Mouse (Mus musculus) left cerebral cortex, postnatal 25 days (tissue): ENCODE data around the gene Ap1m2. TPM values are rescaled to one million over a fixed set of nuclear protein-coding genes. Genes with fewer than 3 reads are reported as not detected.
"Not testable (repeated sequence)": the region's sequence is repeated elsewhere in the genome, so short reads cannot be mapped to it uniquely, and the experiment has no call there.

Experiments used
- DNase-seq, 2 experiments: peaks; one replicate each; pipeline ENCODE4 v3.0.0; 2022; ENCODE audit warnings: low spot score in 2 of 2, mixed read lengths in 1 of 2
- intact Hi-C: fragments of 180-260 bp; cut with DNase I; formaldehyde crosslinking; loops from one replicate; pipeline ENCODE4 v1.15.1; 2025
- total RNA-seq, 2 experiments: library from RNA; stranded (reverse); gene quantifications; 2 replicates each; pipeline ENCODE4 v1.2.3; 2021

Ap1m2 gene
- total RNA-seq, 2 experiments from 2014 or later = 0.89 to 1.3 TPM

DNA sequence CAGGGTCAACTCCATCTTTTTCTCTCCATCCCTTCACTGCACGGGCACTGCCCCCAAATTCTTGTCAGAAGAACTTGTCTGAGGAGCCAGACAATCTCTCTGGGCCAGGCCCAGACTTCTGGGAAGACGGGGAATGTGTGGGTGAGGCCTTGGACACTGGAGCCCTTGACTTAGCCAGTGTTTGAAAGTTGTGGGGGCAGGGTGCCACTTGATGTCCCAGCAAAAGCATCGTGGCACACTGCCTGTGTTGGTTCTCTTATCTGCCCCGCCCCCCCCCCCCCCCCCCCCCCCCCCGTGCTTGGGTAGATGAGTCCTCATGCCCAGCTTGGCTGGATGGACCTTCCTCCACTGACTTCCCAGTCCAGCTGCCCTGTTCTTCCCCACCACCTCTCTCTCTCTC lies 16.9 kb upstream of the Ap1m2 start:
- intact Hi-C loops = no loop called here
- DNase-seq = no peak

DNA sequence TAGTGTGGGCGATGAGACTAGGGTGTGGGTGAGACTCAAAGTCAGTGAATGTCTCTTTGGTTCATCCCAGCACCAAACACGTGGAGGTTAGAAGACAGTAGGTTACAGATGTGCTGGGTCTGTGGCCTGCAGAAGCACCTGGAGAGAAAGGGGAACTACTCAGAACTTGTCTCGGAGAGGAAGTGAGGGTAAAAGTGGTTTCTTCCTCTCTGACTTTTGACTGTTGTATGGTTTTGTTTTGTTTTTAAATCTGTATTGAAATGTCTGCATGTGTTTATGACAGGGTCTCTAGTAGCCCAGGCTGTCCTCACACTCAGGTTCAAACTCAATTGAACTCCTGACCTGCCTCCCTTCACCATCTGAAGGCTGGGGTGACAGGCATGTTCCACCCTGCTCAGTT lies 15.9 kb upstream of the Ap1m2 start:
- DNase-seq = no peak
- intact Hi-C loops = no loop called here

DNA sequence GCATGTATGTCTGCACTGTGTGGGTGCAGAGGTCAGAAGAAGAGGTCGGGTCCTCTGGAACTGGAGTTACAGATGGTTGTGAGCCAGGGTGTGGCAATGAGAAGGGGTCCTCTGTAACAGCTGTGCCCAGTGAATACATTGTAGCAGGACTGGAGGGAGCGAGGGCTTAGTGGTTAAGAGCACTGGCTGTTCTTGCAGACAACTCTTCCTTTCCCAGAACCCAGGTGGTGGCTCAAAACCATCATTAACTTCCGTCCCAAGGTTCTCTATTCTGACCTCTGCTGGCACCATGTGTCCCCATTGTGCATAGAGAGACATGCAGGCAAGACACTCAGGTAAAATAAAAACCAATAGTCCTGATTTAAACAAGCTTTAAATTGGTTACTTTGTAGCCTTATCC lies 15.4 kb upstream of the Ap1m2 start:
- intact Hi-C loops = no loop called here
- DNase-seq = no peak

DNA sequence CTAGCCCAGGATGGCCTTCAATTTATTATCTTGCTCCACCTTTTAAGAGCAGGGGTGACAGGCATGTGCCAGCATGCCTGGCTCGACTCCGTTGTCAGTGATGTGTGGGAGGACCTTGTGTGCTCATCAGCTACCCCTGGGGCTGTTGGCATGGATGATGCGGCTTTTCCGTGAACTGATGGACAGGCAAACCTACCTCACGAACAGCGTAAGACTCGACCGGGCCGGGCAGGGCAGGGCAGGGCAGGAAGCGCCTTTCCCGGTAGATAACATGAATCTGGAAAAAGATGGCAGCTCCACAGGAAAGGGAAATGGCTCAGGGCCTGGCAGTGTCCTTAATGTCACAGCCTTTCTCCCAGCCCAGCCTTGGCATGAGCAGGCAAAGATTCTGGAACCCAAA lies 12.1 kb upstream of the Ap1m2 start:
- intact Hi-C loops = no loop called here
- no peak for DNase-seq

DNA sequence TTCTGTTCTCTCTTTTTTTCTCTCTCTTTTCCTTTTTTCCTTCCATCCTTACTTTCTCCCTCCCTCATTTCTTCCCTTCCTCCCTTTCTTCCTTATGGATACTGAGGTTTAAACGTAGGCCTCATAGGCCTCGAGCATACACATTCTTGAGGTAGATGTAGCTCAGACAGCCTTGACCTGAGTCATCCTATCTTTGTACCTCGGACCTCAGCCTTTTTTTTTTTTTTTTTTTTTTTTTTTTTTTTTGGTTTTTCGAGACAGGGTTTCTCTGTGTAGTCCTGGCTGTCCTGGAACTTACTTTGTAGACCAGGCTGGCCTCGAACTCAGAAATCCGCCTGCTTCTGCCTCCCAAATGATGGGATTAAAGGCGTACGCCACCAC lies 10.8 kb upstream of the Ap1m2 start:
- intact Hi-C loops = not testable (repeated sequence)

DNA sequence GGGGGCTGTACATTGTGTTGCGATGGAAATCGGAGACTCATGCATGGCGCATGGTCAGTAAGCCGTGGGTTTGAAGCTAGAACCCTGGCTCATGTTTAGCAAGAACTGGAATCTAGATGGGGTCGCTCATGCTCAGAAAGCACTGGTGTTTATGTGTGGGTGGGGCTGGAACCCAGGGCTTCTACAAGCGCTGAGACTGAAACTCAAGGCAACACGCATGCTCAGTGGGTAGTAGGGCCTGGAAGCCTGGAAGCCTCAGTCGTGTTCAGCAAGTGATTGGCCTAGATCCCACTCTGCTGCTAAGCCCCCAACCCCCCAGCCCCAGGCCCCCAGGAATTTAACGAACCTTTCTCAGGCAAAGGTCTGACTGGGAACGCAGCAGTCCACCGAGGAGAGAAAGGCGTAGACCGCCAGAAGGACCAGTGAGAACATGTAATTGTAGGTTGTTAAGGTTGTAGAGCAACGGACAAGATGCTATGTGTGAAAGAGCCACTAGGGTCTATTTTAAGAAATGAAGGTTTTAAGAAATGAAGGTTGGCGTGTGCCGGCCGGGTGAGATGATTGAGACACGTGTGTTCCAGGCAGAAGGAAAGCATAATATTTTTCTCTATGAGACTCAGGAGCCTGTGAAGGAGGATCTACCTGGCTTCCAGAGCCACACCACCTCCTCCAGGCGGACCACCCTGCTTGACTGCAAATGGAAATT lies 10.2 kb upstream of the Ap1m2 start:
- intact Hi-C loops = no loop called here
- DNase-seq = peak; percentile 24 to 48

More for the DNA sequence above, 10.8 kb upstream of the Ap1m2 start:
- not testable (repeated sequence) for DNase-seq

DNA sequence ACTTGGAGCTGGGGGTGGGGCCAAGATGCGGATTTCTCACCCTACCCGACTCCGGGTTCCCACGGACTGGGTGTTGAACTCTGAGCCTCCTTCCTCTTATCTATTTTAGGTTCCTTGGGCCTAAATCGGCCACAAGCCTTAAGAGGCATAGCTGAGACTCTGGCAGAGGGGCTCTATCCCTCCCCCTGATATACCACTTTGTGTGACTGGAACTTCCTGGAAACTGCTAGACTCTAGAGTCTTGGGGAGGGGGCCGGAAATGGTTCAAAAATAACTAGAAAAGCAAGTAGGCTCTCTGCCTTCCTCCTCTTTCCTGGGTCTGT lies 9.3 kb upstream of the Ap1m2 start:
- DNase-seq = peak in 1 of 2 experiments; percentile 35
- intact Hi-C loops = no loop called here

DNA sequence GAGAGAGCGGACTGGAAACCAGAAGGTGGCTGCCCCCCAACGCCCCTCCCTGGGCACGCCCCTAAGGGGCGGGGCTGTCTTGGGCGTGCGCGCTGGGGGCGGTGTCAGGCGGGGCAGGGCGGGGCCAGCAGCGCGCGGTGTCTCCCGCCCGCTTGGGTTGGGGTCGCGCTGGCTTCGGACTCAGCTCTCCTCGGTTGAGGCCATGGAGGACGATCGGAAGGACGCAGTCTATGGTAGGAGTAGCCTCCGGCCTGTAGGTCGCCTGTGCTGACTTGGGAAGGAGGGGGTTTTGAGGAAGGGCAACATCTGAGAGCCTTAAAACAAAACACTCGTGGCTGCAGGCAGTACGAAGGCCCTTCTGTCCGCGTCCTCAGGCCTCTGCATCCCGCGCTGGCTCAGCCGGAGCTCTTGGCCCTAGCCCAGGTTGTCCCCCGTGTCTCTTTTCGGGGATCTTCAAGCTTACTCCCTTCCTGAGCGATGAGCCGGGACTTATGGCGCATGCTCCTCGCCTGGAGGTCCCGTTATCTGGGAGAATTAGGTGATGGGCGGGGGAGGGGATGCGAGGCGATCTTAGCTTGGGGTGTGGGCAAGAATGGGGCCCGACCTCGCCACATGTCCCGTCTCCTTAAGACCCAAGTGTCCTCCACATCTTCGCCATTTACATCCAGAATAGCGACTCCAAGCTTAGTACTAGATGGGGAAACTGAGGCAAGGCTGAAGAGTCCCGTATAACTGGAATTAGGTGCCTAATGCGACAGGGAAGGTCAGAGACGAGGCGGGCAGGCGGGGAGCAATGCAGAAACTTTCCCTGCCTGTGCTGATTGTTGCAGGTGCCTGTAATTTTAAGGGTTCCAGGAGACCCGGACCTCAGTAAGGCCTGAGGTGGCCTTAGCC lies 8.7 kb upstream of the Ap1m2 start, which contains the start of gene Slc44a2:
Gene Slc44a2 (plus strand): TSS at position 80 of the 894 bp plus-strand sequence.
- intact Hi-C loops = no loop called here
- DNase-seq = peak; percentile 74 to 80

DNA sequence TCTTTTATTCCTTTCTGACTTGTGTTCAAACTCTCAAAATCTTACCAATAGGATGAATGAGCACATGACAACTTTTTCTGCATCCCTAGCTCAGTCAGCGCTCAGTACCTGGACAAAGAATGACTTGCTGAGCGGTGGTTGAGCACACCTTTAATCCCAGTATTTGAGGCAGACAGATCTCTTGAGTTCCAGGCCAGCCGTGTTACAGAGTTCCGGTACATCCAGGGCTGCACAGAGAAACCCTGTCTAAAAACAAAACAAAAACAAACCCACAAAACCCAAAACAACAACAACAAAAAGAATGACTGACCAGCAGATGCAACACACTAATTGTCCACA lies 8.1 kb upstream of the Ap1m2 start:
- intact Hi-C loops = no loop called here
- DNase-seq = no peak

DNA sequence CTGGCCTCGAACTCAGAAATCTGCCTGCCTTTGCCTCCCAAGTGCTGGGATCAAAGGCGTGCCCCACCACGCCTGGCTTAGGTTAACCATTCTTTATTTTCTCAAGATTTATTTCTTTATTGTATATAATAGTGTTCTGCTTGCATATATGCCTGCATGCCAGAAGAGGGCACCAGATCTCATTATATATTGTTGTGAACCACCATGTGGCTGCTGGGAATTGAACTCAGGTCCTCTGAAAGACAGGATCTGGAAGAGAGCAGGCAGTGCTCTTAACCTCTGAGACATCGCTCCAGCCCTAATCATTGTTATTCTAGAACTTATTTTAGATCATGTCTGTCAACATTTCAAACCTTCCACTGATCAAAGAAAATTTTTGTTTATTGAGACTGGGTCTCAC lies 7.4 kb upstream of the Ap1m2 start:
- intact Hi-C loops = no loop called here
- no peak for DNase-seq

DNA sequence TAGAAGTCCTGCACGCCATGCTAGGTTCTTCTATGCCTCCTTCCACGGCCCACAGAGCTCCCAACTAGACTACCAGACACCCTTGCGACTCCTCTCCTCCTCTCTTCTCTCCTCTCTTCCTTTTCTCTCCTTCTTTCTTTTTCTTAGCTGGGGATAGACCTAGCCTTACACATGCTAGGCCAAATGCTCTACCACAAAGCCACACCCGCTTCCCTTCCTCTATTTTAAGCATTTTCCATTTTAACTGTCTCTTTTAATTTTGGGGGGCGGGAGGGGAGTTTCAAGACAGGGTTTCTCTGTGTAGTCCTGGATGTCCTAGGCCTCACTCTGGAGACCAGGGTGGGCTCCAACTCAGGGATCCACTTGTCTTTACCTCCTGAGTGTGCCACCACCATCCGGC lies 6.7 kb upstream of the Ap1m2 start:
- intact Hi-C loops = loop anchor here (1.0 kb wide), 1 partner anchor 39 kb away; no protein-coding TSS in a partner anchor

DNA sequence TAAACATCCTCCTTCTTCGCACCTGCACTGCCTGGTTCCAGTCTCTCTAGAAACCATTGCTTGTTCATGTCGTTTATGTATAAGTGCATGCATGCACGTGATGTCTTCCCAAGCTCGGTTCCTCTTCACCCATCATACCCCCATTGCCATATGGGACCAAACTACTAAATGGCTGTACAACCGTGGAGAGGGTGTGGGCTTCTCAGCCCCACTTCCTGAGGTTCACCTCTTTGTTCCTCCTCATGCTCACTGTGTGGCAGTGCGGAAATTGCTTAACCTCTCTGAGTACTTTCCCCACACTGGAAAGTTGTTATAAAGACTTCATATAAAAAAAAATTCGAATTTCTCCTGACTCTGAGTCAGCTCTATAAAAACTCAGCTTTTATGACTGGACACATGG lies 4.6 kb upstream of the Ap1m2 start:
- DNase-seq = no peak
- intact Hi-C loops = no loop called here

More for the DNA sequence above, 6.7 kb upstream of the Ap1m2 start:
- no peak for DNase-seq

DNA sequence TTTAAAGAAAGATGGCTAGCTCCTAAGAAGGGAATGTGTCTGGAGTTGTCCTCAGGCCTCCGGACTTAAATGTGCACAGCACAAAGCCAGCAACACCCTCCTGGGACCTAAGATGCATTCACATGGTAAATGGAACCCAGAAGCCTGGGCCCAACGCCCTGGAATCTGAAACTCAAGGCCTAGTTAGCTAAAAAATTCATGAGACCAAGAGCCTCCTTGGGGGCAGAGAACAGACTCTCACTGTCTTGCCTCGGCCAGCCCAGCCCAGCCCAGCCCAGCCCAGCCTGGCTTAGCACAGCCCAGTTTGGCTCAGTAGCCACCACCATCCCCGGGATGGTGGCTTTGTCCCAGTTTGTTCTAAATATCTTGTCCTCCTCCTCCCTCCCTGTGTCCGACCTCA lies 3.3 kb upstream of the Ap1m2 start:
- intact Hi-C loops = no loop called here
- DNase-seq = no peak

DNA sequence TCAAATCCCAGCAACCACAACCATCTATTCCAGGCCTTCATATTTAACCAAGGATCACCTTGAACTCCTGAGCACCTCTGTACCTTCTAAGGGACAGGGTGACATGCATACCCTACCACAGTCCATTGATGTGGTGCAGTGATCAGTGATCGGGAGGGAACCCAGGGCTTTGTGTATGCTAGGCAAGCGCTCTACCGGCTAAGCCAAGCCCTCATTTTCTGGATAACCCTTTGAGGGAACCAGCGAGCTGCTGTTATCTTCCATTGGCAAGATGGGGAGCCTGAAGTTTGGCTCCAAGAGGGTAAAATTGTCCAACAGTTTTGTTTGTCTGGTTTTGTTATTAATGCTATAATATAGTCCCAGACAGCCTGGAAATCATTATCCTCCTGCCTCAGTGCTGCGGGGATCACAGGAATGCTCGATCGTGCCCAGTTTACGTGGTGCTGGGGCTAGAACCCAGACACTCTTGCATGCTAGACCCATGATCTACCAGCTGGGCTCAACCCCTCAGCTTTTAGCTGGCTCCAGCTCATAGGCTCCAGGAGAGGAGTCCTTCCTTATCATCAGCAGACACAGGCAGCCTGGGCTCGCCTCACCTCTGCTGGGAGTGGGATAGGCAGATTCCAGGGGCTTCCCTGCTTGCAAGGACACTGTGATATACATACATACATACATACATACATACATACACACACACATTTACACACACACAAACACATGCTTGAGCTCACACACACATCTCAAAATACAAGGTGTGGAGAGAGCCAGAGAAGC lies 2.4 kb upstream of the Ap1m2 start:
- intact Hi-C loops = no loop called here
- no peak for DNase-seq

DNA sequence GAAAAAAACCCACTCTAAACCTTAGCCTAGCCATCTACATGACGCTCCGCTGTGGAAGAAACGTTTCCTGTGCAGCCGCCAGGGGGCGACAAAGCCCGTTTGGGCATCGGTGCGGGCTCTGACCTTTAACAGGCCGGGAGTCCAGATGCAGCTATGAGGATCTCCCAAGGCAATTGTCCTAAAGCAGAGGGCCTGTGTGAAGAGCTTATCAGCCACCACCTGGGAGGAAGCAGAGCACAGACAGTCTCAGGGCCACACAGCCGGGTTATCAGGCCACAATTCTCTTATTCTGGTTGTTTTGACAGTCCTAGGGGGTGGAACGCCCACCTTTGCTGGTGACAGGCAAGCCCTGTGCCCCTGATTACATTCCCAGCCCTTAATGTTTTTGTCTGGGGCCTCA lies 1.3 kb upstream of the Ap1m2 start:
- intact Hi-C loops = loop anchor here (1.0 kb wide), 2 partner anchors 44 to 97 kb away; no protein-coding TSS in a partner anchor

DNA sequence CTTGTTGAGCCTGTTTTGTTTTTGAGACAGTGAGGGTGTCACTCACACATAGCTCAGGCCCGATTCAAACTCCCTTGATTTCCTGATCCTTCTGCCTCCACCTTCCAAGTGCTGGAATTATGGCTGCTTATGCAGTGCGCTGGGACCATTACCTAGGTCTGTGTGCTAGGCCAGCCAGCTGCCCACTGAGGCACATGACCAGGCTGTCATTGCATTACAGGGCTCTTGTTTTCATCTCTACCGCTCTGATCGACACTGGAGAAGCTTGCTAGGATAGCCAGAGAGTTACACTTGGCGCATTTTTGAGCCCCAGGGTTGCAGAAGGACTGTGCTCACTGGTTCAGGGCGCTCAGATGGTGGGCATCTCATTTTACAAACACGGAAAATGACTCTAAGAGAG lies 442 bp downstream of the Ap1m2 start:
- intact Hi-C loops = no loop called here

More for the DNA sequence above, 1.3 kb upstream of the Ap1m2 start:
- DNase-seq = peak; percentile 61 to 75

DNA sequence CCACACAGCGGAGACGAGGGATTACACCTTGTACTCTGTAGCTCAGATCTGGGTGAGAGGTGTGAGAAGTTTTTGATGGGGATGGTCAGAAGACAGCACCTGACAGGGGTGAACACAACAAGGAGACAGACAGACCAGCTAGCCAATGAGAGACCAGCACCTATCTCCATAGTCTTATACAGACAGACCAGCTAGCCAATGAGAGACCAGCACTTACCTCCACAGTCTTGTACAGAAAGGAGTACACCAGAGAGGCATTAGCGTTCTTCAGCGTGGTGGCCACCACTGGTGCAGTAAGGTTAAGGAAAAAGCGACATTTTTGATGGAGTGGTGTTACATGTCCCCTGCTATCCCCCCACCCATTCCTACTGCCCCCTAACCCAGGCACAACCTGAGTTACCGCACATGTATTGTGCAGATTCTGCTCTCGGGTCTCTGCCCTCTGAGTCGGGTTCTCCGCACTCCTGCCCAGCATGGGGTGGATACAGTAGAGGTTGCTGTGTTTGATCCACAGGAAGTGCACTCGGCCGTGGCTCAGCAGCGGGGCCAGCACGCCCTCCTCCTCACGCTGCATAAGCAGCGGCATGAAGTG lies 2.9 kb downstream of the Ap1m2 start:
- intact Hi-C loops = no loop called here
- DNase-seq = no peak

More for the DNA sequence above, 442 bp downstream of the Ap1m2 start:
- no peak for DNase-seq

DNA sequence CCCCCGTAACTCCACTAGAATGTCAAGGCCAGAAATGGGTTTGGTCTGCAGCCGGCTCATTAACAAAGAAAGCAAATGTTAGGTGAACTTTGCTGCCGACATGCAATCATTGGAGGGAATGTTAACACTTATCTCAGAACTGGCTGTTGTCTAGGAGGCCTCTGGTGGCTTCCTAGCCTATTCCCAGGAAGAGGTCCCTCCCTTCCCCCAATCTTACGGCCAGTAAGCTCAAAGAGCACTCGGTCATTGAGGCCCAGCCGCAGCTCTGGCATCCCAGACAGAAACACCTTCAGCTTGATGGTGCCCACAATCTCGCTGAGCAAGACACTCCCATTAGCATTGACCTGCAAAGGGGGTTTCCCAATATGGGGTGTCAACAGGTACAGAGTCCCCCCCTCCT lies 7.1 kb downstream of the Ap1m2 start:
- DNase-seq = no peak
- intact Hi-C loops = no loop called here

DNA sequence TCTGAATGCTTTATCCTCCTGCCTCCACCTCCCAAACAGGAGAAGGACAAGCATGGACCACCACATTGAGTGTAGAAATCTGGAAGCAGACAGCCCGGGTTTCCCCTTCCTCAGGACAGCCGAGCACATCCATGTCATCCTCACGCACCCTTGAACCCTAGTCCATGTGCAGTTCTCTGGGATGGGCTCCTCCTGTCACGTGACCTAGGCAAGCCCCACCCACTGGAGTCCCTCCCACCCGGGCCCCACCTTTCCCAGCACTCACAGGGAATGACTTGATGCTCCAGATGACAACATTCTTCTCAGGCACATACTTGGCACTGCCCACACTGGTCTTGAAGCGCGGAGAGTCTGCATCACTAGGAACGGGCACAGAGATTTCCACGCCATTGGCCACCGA lies 13.1 kb downstream of the Ap1m2 start:
- DNase-seq = no peak
- intact Hi-C loops = no loop called here

DNA sequence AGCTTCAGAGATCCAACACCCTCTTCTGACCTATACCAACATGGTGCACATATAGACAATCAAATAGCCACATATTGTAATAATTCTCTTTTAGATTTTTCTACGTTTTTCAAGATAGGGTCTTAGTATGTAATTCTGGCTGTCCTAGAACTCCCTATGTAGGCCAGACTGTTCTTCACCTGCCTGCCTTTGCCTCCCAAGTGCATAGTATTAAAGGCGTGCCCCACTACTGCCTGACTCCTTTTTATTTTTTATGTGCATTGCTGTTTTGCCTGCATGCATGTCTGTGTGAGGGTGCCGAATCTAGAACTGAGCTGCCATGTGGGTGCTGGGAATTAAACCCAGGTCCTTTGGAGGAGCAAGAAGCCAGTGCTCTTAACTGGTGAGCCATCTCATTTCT lies 19.9 kb downstream of the Ap1m2 start:
- intact Hi-C loops = no loop called here
- no peak for DNase-seq
